Mouse (Mus musculus) monocyte, adult 59 days (primary cell): ENCODE measurements around the gene Cul1. TPM values are rescaled to one million over a fixed set of nuclear protein-coding genes. Genes with fewer than 3 reads are reported as not detected.

Experiments used
- total RNA-seq, 2 experiments: library from RNA; stranded (reverse); gene quantifications; one replicate each; pipeline ENCODE4 v1.2.4; 2023

Gene Cul1
- 100 to 1,000 TPM; 103 to 115 TPM for total RNA-seq

GRCm38 (mm10) chr6:47453098-47453497 lies at the start of gene Cul1:
Gene Cul1, plus strand, starts transcription at chr6:47453398.

Other genes starting within 250 kb of the Cul1 start
- 10 to 100 TPM; 22.3 to 23.2 TPM for gene Ezh2, start 141.9 kb downstream of the Cul1 start, total RNA-seq